Mouse (Mus musculus): ENCODE measurements around the gene Map2k2.

DNA sequence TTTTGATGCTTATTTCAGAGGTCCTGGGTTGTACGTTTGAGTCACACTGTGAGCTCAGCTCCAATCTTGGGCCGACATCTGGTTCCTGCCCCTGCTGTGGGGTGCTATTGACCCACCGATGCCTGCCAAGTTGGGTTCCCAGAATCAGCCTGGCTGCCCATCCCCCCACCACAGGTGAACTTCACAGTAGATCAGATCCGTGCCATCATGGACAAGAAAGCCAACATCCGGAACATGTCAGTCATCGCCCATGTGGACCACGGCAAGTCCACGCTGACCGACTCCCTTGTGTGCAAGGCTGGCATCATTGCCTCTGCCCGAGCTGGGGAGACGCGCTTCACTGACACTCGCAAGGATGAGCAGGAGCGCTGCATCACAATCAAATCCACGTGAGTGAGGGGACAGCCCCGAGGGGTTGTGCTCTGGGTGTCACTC, 71.8 kb downstream of the Map2k2 start:
- TF ChIP-seq CTCF (IDR thresholded peaks at IDR 0.05; ENCODE audit: low read depth, low read length) (no peak), POLR2AphosphoS5 (IDR thresholded peaks at IDR 0.05; ENCODE audit: insufficient replicate concordance, low read depth, low read length) (no peak; the same call in 1 of the 2 replicates), TAL1 (conservative IDR thresholded peaks at IDR 0.05; ENCODE audit: low read depth, low read length) (no peak), GATA1 (IDR thresholded peaks at IDR 0.05; ENCODE audit: borderline replicate concordance, low read length) (no peak), GATA2 (IDR thresholded peaks at IDR 0.05; ENCODE audit: borderline replicate concordance, low read depth, low read length) (no peak)
